Mouse (Mus musculus) right cerebral cortex, postnatal 4 days (tissue): ENCODE results near the gene Zfp865.
A peak's percentile ranks its signal among the peaks of the same experiment; 100 is the strongest.
"Not testable (repeated sequence)": the region's sequence is repeated elsewhere in the genome, so short reads cannot be mapped to it uniquely, and the experiment has no call there.

Source experiments
- DNase-seq: peaks from one replicate; pipeline ENCODE4 v3.0.0-alpha.2; 2022

The Zfp865 gene

GRCm38 (mm10) chr7:5052931-5053343, 32.8 kb downstream of the Zfp865 start:
- no peak for DNase-seq

DNA sequence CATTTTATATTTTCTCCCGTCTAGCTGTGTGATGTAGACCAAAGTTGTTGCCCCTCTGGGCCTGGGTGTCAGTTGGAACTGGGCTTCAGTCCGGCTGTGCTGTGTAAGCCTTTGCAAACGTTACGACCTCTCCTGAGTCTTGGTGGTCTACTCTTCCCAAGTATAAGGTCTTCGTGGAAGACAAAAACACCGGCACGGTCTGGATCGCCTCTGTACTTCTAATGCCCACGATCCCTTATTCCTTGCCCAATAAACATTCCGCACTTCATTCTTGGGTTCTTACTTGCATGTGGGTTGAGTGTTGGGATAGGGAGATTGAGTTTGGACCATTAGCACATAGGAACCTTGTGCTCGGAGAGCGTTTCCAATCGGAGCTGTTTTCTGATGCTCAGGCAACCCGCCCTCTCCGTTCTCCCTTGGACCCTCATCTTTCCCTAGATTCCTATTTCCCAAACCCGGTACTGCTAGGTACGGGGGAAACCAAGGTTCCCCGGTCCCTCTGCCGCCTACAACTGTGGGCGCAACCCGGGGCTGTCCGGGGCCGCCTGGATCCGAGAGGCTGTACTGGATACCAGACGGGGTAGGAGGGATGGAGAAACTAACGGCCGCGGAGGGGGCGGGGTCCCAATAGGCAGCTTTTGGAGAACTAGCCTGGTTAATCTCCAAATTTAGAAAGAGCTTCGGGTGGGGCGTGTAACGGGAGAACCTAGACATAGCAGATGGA, 33.4 kb downstream of the Zfp865 start:
- no peak for DNase-seq

DNA sequence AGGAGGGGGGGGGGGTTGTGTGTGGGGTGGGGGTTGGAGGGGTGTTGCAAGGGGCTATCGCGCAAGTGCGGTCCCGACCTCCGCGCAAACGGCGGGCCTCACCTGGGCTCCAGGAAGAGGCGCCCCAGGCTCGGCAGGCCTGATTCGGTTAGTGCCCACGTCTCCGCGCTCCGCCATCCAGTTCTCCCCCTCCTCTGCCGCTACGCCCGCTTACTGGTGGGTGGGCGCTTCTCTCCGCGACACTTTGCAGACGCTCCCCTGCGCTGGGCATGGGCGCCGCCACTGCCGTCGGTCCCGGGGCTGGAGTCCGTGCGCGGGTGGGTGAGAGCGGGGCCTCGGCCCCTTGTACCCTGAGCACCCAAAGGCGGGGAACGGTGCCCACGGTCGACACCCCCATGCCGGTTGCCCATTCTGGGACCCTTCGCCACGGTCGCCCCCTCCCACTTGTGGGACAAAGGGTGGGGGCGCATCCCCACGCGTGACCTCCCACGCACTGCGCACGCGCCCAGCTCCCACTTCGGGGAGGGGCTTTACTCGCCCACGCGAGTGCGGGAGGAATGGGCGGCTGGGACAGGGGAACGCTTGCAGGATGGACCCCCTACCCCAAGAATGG, 36.6 kb downstream of the Zfp865 start:
- DNase-seq: peak; percentile 84

GRCm38 (mm10) chr7:5057381-5057780, 37.2 kb downstream of the Zfp865 start:
- DNase-seq: no peak

DNA sequence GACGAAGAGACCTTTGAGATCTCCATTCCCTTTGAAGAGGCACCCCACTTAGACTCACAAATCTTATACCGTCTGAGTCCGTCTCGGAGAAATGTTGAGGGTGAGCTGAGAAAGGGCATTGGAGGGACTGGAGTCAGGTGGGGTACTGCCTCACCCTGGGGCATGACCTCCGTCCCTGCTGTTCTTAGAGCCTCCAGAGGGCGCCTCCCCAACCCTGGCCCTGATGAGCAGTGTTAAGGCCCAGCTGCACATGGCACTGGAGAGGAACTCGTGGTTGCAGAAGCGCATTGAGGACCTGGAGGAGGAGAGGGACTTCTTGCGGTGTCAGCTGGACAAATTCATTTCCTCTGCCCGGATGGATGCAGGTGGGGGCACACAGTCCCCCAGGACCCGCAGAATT, 37.6 kb downstream of the Zfp865 start:
- DNase-seq: peak; percentile 24

- no peak for DNase-seq
These were observed 38.5 kb downstream of the Zfp865 start for GRCm38 (mm10) chr7:5058631-5059030.

DNA sequence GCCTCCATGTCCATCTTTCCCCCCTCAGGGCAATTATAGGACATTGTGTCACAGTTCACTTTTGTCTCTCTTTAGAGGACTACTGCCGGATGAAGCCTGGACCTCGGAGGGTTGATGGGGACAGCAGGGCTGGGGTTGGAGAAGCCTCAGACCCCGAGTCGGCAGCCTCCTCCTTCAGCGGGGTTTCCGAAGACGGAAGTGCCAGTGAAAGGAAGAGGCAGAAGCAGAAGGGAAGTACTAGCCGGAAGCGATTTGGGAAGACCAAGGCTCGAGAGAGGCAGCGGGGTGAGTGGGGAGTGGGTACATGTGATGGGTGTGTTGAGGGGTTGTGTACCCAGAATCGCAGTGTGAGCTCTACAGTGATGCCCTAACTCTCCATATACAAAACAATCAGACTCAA, 39.2 kb downstream of the Zfp865 start:
- no peak for DNase-seq

- peak; percentile 74 for DNase-seq
These were observed 40.1 kb downstream of the Zfp865 start for GRCm38 (mm10) chr7:5060239-5060731.

GRCm38 (mm10) chr7:5060944-5061773, 41.0 kb downstream of the Zfp865 start:
- peak; percentile 100 for DNase-seq

DNA sequence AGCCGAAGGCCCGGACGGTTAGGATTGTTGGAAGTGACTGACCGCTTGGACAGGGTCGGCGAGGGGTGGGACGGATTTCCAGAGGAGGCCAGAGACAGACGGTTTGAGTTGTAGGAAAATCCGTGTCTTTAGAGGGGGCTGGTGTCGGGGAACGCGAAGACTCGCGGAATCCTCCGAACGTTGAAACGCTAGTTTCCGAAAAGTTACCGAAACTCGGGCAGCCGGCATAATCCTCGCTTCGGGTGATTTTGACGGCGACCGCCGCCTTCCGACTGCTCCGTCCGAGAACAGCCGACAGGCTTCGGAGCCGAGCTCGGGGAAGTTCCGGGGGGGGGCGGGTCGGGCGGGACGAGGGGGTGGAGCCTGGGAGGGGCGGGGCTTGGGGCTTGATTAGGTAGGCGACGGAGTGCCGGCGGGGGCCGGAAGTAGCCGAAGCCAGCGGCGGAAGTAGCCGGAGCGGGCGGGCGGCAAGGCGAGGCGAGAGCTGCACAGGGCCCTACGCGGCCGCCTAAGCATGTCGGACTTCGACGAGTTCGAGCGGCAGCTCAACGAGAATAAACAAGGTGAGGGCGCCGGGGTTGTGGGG, 41.7 kb downstream of the Zfp865 start, which contains the start of gene U2af2:
Gene U2af2 (plus strand): TSS at position 370 of the 586 bp plus-strand sequence.
- DNase-seq: peak; percentile 97

GRCm38 (mm10) chr7:5062360-5063001, 42.3 kb downstream of the Zfp865 start:
- DNase-seq: peak; percentile 61

DNA sequence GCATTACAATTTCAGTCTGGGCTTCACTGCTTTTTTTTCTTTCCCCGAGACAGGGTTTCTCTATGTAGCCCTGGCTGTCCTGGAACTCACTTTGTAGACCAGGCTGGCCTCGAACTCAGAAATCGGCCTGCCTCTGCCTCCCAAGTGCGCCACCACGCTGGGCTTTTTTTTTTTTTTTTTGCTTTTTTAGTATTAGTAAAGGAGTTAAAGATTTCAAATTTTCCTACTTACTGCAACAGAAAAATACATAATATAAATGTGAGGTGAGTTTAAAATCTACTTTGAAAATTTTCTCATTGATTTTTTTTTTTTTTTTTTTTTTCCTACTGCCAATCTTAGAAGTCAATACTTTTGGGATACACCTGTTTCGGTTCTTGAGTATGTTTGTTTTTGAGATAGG, 44.7 kb downstream of the Zfp865 start:
- no peak for DNase-seq

GRCm38 (mm10) chr7:5073586-5073985, 53.4 kb downstream of the Zfp865 start:
- no peak for DNase-seq

- DNase-seq: no peak
These were observed 54.8 kb downstream of the Zfp865 start for GRCm38 (mm10) chr7:5074984-5075383.

DNA sequence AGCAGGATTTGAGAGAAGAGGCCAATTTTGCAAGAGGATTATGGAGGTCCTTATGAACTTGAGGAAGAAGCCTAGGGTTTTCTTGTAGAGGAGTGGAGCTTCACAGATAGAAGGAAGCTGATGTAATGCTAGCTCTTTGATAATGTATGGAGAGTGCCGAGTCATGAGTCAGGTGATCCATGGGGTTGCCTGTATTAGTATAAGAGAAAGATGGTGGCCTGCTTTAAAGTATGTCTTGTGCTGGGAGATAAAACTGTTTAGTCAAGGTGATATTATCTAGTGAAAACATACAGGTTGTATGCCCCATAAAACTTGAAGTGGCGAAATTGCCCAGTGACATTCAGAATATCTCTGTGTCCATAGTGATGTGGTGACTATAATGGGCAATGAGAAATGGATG, 56.8 kb downstream of the Zfp865 start:
- no peak for DNase-seq

DNA sequence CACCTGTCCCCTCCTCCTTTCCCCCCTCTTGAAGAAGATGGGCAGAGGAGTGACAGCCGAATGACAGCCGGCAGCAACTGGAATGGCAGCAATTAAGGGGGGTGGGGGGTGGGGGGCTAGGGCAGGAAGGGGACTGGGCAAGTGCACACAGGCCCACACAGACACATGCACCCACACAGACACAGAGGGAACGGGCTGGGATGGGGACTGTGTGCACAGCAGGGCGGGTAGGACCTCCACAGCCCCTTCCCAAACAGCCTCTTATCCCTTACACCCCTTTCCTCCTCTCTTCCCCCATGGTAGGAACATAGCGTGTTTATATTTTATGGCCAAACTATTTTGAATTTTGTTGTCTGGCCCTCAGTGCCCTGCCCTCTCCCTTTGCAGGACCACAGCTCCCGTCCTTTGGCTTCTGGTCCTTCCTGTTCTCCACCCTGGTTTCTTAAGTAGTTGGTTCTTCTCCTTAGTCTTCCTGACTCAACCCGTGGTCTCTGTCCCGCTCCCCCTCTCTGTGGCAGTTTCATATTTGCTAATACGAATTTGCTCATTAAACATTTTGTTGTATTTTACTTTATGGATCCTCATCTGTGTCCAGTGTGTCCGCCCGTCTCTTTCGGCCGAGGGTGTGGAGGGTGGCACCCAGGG, 59.3 kb downstream of the Zfp865 start:
- not testable (repeated sequence) for DNase-seq

DNA sequence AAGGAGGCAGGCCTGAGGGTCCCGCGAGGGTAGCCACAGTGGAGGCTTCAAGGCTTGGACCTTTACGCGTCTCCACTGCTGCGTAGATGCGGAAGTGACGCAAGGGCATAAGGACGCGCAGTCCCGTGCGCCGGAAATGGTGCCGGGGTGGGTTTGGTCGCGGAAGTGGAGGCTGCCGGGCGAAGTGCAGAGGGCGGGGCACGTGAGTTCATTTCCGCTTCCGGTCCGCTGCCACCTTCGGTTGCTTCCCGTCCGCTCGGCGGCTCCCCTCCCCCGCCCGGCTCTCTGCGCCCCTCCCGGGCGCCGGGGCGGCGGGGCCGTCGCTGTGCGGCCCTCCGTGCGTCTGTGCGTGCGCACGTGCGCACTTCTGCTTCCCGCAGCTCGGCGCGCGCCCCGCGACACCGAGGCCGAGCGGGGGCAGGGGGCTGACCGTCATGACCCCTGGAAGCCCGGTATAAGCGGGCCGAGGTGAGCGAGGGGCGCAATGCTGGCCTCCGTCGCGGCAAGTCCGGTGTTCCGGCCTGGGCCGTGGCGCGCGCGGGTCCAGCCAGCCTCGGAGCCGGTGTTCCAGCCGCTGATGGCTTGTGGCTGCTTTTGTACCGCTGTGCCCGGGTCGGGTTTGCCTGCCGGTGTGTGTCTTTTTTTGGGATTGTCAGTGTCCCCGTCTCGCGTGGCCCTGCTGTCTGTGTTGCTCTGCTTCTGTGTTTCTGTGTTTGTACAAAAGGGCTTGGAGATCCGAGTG, 60.0 kb downstream of the Zfp865 start, which contains the start of gene Epn1:
Gene Epn1 (plus strand): TSS at position 226 of the 742 bp plus-strand sequence.
- peak; percentile 97 for DNase-seq

DNA sequence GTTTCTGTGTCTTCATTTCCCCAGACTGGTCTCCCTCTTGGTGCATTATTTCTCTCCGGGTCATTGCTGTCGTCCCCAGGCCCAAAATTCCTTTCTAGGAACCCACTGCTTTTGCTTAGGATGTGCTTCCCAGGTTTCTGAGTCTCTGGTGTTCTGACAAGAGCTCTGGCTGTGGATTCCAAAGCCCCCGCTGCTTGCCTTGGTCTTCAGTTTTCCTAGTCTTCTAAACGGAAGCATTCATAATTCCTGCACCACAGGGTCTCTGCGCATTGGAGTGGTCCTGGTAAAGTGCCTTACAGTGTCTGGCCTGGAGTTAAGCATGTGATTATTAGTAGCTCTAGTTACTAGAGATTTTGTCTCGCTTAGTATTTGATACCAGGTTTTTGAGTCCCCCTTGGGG, 60.6 kb downstream of the Zfp865 start:
- DNase-seq: no peak

DNA sequence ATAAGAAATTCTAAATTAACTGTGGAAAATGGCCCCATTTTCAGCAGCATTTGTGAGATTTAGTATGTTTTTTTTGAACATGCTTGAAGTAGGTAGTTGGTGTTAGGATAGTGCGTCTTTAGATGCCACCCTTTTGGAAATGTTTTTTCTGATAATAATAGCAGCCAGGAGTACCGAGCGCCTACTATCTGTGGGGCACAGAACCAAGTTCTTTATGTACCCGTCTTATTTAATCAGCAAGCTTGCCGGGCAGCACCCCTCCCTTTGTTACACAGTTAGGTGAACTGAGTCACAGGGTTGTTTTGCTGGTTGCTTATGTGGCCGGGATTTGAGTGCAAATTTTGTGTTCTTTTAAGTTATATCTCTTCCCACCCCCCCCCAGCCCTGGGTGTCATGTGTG, 61.1 kb downstream of the Zfp865 start:
- DNase-seq: no peak

DNA sequence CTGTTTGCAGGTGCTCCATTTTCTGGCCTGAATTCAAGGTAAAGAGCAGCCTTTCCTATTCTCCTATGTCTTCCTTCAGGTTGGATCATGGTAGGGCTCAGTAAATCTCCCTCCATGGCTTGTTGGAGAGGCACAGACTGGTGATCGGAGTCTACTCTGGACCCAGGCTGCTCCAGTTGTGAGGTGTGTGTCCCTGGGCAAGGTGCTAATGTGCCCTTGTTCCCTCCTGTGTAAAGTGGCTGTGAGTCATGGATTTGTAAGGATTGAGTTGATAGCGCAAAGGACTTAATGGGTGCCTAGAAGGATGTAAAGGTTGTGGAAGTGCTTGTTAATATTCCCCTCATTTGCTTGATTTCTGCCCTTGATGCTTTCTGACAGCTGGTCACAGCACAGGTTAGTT, 61.8 kb downstream of the Zfp865 start:
- DNase-seq: no peak
